Mouse (Mus musculus): ENCODE data around the gene Jph2.

DNA sequence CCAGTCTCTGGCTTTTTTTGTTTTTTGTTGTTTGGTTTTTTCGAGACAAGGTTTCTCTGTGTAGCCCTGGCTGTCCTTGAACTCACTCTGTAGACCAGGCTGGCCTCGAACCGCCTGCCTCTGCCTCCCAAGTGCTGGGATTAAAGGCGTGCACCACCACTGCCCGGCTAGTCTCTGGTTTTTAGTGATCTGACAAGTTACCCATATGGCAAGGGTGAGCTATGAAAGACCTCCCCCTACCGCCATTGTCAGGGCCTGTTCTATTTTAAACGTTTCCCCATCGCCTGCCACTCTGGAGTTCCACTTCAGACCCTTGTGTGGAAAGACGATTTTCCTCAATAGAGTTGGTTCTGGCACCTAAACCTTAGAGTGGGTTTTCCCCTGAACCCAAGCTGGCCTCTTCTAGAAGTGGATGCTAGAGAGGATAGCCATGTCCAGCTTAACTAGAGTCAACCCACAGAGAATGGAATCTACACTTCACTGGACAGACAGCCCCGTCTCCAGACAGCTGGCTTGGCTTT lies 22.6 kb upstream of the Jph2 start:
- TF ChIP-seq POLR2A (IDR thresholded peaks at IDR 0.05; ENCODE audit: control insufficient read depth, low read depth, low read length) (no peak), CTCF (IDR thresholded peaks at IDR 0.05; ENCODE audit: control insufficient read depth, insufficient read depth, insufficient replicate concordance, low read depth, low read length) (no peak)
